Mouse (Mus musculus): ENCODE results near the gene Ccl24.

DNA sequence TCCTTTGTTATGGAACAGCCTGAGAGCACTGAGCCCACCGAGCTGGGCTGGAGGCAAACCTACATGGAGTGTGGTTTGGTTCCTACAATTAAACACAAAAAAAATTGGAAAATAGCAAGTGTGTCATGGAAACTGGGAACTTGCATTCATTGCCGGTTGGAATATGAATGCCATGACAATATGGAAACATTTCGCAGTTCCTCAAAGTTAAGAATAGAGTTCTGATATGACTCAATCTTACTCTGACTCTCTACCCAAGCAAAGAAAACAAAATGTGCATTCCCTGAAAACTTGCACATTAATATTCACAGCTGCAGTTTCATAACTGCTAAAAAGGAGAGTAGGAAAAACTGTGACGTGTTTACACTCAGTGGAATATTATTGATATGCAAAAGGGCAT lies 9.5 kb upstream of the Ccl24 start:
- no peak for TF ChIP-seq CTCF (IDR thresholded peaks at IDR 0.05; ENCODE audit: control insufficient read depth, insufficient read depth, low read length)
- no peak for TF ChIP-seq POLR2A (IDR thresholded peaks at IDR 0.05; ENCODE audit: borderline replicate concordance, control insufficient read depth, low read depth, low read length)

All from bone marrow, adult 2 months (tissue).